Mouse (Mus musculus) heart, postnatal 0 days (tissue): ENCODE measurements at regions not wholly inside any gene's neighbourhood (a gene's known extent, or its start where the extent isn't known, plus 50 kb on each side); places are given as distances from the start of the nearest gene placed in this dataset.

Experiments used
- CTCF ChIP-seq: IDR thresholded peaks from 2 replicates; pipeline ENCODE4 v1.5.1; 2016; ENCODE audit warnings: antibody characterized with exemption, control low read depth, low read depth
- EP300 ChIP-seq: IDR thresholded peaks from 2 replicates; pipeline ENCODE4 v1.6.1; 2016; ENCODE audit warnings: antibody characterized with exemption, low read depth

GRCm38 (mm10) chr10:46194143-46194542 is 616.5 kb downstream of the Hace1 start:
- no peak for TF ChIP-seq EP300
- no peak for TF ChIP-seq CTCF
